Mouse (Mus musculus) CH12.LX (cell line): Measurements from ENCODE around the gene Pigl. TPM values are rescaled to one million over a fixed set of nuclear protein-coding genes. Genes with fewer than 3 reads are reported as not detected.

Source experiments
- DNase-seq: peaks from one replicate; pipeline ENCODE4 v3.0.0-alpha.2; 2013; ENCODE audit errors: extremely low read depth
- H3K27ac ChIP-seq: 2 replicates; pipeline ENCODE4 v1.5.1; 2012; ENCODE audit warnings: low read depth, mild to moderate bottlenecking, control low read depth, moderate library complexity; ENCODE audit not compliant: insufficient read depth
- H3K27me3 ChIP-seq: replicated peaks from 2 replicates; pipeline ENCODE3; 2012; ENCODE audit warnings: inconsistent platforms
- H3K36me3 ChIP-seq, 2 experiments: replicated peaks in 1 of 2; 2 replicates each; pipeline versions ENCODE3 to v1.6.1; 2012; ENCODE audit warnings: inconsistent platforms in 1 of 2, low read length in 1 of 2, mild to moderate bottlenecking in 1 of 2, mixed read lengths in 1 of 2, moderate library complexity in 1 of 2; ENCODE audit not compliant: control insufficient read depth in 1 of 2, insufficient read depth in 1 of 2
- H3K4me1 ChIP-seq, 2 experiments: 2 replicates each; pipeline ENCODE4 v1.6.1; 2012; ENCODE audit warnings: inconsistent platforms in 1 of 2, moderate library complexity in 1 of 2; ENCODE audit not compliant: insufficient read depth in 2 of 2, control insufficient read depth in 1 of 2
- H3K4me2 ChIP-seq: 2 replicates; pipeline ENCODE4 v1.6.1; 2012; ENCODE audit warnings: low read depth, mild to moderate bottlenecking, control low read depth; ENCODE audit not compliant: poor library complexity, insufficient read depth, severe bottlenecking
- H3K4me3 ChIP-seq, 3 experiments: fragments of 150-350 bp in 1 of 3; sonication (generic) in 1 of 3; replicated peaks in 1 of 3; 2 replicates each; pipeline versions ENCODE3 to v1.5.1; 2011 to 2012; ENCODE audit warnings: low read depth in 2 of 3, low read length in 2 of 3, mild to moderate bottlenecking in 2 of 3, moderate library complexity in 2 of 3, control low read depth in 1 of 3, improper control_type of control experiment in 1 of 3, inconsistent platforms in 1 of 3, mixed read lengths in 1 of 3; ENCODE audit not compliant: poor library complexity in 1 of 3
- H3K79me2 ChIP-seq: replicated peaks from 2 replicates; pipeline ENCODE4 v1.6.1; 2012; ENCODE audit warnings: mild to moderate bottlenecking, moderate library complexity; ENCODE audit not compliant: control insufficient read depth, poor library complexity, insufficient read depth, severe bottlenecking; ENCODE audit errors: extremely low read depth
- H3K9ac ChIP-seq: 2 replicates; pipeline ENCODE4 v1.6.1; 2012; ENCODE audit warnings: low read depth, mild to moderate bottlenecking, control low read depth, moderate library complexity; ENCODE audit not compliant: insufficient read depth
- H3K9me3 ChIP-seq: replicated peaks from 2 replicates; pipeline ENCODE3; 2012; ENCODE audit warnings: low read length, inconsistent platforms, mixed read lengths
- CTCF ChIP-seq, 2 experiments: IDR thresholded peaks in 1 of 2; conservative IDR thresholded peaks in 1 of 2; 2 replicates each; pipeline ENCODE4 v1.5.1; 2011 to 2012; ENCODE audit warnings: low read depth in 2 of 2, low read length in 2 of 2, improper control_type of control experiment in 1 of 2, inconsistent platforms in 1 of 2, mild to moderate bottlenecking in 1 of 2, moderate library complexity in 1 of 2
- E2F4 ChIP-seq: IDR thresholded peaks from 2 replicates; pipeline ENCODE4 v1.6.1; 2011; ENCODE audit warnings: low read depth, low read length, improper control_type of control experiment; ENCODE audit not compliant: insufficient replicate concordance
- ETS1 ChIP-seq: conservative IDR thresholded peaks from 2 replicates; pipeline ENCODE4 v1.6.1; 2012; ENCODE audit warnings: low read depth, mild to moderate bottlenecking, inconsistent platforms, low read length, improper control_type of control experiment, moderate library complexity
- JUN ChIP-seq: IDR thresholded peaks from 2 replicates; pipeline ENCODE4 v1.6.1; 2011; ENCODE audit warnings: low read depth, mild to moderate bottlenecking, low read length, improper control_type of control experiment, moderate library complexity; ENCODE audit not compliant: insufficient read depth
- JUND ChIP-seq: conservative IDR thresholded peaks from 2 replicates; pipeline ENCODE4 v1.6.1; 2011; ENCODE audit warnings: low read depth, low read length, improper control_type of control experiment
- MAZ ChIP-seq: IDR thresholded peaks from 2 replicates; pipeline ENCODE4 v1.6.1; 2012; ENCODE audit warnings: low read depth, mild to moderate bottlenecking, inconsistent platforms, low read length, improper control_type of control experiment, moderate library complexity
- NRF1 ChIP-seq: IDR thresholded peaks from 2 replicates; pipeline ENCODE4 v1.6.1; 2014; ENCODE audit warnings: low read depth, mild to moderate bottlenecking, inconsistent platforms, low read length, improper control_type of control experiment, moderate library complexity
- PAX5 ChIP-seq: IDR thresholded peaks from 2 replicates; pipeline ENCODE4 v1.6.1; 2012; ENCODE audit warnings: low read length, inconsistent platforms, mixed read lengths
- POLR2A ChIP-seq: IDR thresholded peaks from 2 replicates; pipeline ENCODE4 v1.6.1; 2011; ENCODE audit warnings: low read depth, mild to moderate bottlenecking, improper control_type of control experiment, low read length
- RAD21 ChIP-seq: IDR thresholded peaks from 2 replicates; pipeline ENCODE4 v1.6.1; 2011; ENCODE audit warnings: low read depth, mild to moderate bottlenecking, low read length, improper control_type of control experiment, moderate library complexity
- SIN3A ChIP-seq: IDR thresholded peaks from 2 replicates; pipeline ENCODE4 v1.6.1; 2012; ENCODE audit warnings: low read length, improper control_type of control experiment, inconsistent platforms
- SMC3 ChIP-seq: IDR thresholded peaks from 2 replicates; pipeline ENCODE4 v1.6.1; 2011; ENCODE audit warnings: low read depth, low read length, improper control_type of control experiment
- USF2 ChIP-seq: conservative IDR thresholded peaks from 2 replicates; pipeline ENCODE4 v1.6.1; 2011; ENCODE audit warnings: low read depth, low read length, improper control_type of control experiment
- ZMIZ1 ChIP-seq: IDR thresholded peaks from 2 replicates; pipeline ENCODE4 v1.6.1; 2012; ENCODE audit warnings: low read depth, mild to moderate bottlenecking, inconsistent platforms, low read length, improper control_type of control experiment
- ZNF384 ChIP-seq: IDR thresholded peaks from 2 replicates; pipeline ENCODE4 v1.6.1; 2012; ENCODE audit warnings: low read depth, low read length, improper control_type of control experiment, inconsistent platforms
- dilution Hi-C: fragments of 300-500 bp; cut with MboI; formaldehyde crosslinking; loops from 2 replicates; pipeline ENCODE4 v1.14.3; 2020; ENCODE audit warnings: low sequenced_read_pairs; ENCODE audit not compliant: extremely low pct_unique_long_range_greater_than_20kb, extremely low pct_ligation_motif_present
- in situ Hi-C: fragments of 300-500 bp; cut with MboI; formaldehyde crosslinking; loops from 3 replicates; pipeline ENCODE4 v1.14.3; 2019; ENCODE audit warnings: low sequenced_read_pairs, low pct_ligation_motif_present, low pct_unique_long_range_greater_than_20kb, mixed read lengths
- polyA plus RNA-seq: library from polyadenylated mRNA; unstranded; fragments of >175 nt; gene quantifications from 2 replicates; pipeline ENCODE4 v1.2.1, GENCODE M21; 2012; ENCODE audit warnings: low read depth; ENCODE audit not compliant: insufficient read length
- total RNA-seq, 2 experiments: library from RNA; depleted of rRNA; stranded (reverse); fragments of 300-350 nt in 1 of 2; fragments of >200 nt in 1 of 2; gene quantifications; 2 replicates each; pipeline ENCODE4 v1.2.3; 2012 to 2014

Pigl gene
- total and polyA plus RNA-seq, 3 experiments: 4.4 to 9.1 (median 5.6) TPM

DNA sequence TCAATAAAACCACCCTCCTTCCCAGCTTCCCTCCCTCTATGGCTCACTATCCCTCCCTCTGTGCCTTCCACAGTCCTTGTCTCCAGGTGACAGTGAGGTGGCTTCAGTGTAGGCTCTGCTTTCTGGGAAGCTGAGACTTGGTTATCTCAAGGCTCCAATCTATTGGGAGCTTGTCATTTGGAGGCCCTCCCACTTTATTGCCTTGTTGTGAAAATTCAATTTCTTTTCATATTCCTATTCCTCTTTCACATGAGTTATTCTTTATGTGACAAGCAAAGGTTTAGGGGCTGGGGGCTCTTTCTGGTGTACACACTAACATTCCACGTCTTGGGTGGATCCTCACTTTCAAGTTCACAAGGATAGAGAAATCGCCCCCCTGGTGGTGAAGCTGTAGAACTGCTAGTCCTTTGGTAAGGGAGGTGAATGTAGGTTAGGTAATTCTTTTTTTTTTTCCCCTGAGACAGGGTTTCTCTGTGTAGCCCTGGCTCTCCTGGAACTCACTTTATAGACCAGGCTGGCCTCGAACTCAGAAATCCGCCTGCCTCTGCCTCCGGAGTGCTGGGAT is 38.0 kb downstream of the Pigl start:
- Histone ChIP-seq H3K27me3 (no peaks in the 10 kb centered on the region), H3K27ac (no peak overlapping the region), H3K4me2 (no peak overlapping the region), H3K9ac (no peak overlapping the region), H3K79me2 (no peaks in the 10 kb centered on the region), H3K36me3 (peaks cover 0 to 8% of the 10 kb centered on the region in 2 experiments), H3K4me3 (no peak overlapping the region), H3K9me3 (no peaks in the 10 kb centered on the region), H3K4me1 (peaks cover 0 to 15% of the 10 kb centered on the region in 2 experiments; a peak in 2 of 4 replicates)
- dilution Hi-C loops: no loop called here
- DNase-seq: peak; percentile 57
- TF ChIP-seq ZNF384 (peak; percentile 82), POLR2A (no peak), ZMIZ1 (no peak), SMC3 (peak; percentile 53), RAD21 (peak; percentile 55), CTCF (conservative IDR thresholded peaks at IDR 0.05 in 1 of 2, IDR thresholded peaks at IDR 0.05 in 1 of 2; ENCODE audit: low read depth in 2 of 2, low read length in 2 of 2) (peak; percentile 74 to 79), USF2 (no peak)
- in situ Hi-C loops: no loop called here

- no peak overlapping the region for H3K9ac ChIP-seq
- H3K79me2 ChIP-seq: no peaks in the 10 kb centered on the region
- H3K27ac ChIP-seq: no peak overlapping the region
- H3K4me3 ChIP-seq: no peak overlapping the region
- TF ChIP-seq ETS1 (no peak), E2F4 (no peak), ZMIZ1 (no peak), NRF1 (no peak), JUN (no peak), MAZ (no peak), SIN3A (no peak), PAX5 (no peak), ZNF384 (no peak), JUND (no peak)
- dilution Hi-C loops: no loop called here
- in situ Hi-C loops: no loop called here
- no peak for DNase-seq
- peaks cover 0 to 8% of the 10 kb centered on the region in 2 experiments for H3K36me3 ChIP-seq
- H3K4me1 ChIP-seq: peaks cover 0 to 15% of the 10 kb centered on the region in 2 experiments; a peak in 2 of 4 replicates
- no peaks in the 10 kb centered on the region for H3K27me3 ChIP-seq
- H3K4me2 ChIP-seq: no peak overlapping the region
- H3K9me3 ChIP-seq: no peaks in the 10 kb centered on the region
Measured at GRCm38 (mm10) chr11:62497181-62497580, 38.9 kb downstream of the Pigl start.
